Mouse (Mus musculus) neural tube, embryonic 12.5 days (tissue): ENCODE measurements at regions not wholly inside any gene's neighbourhood (a gene's known extent, or its start where the extent isn't known, plus 50 kb on each side); places are given as distances from the start of the nearest gene placed in this dataset.

Experiments
- ATAC-seq: fragments of 200-750 bp; cut with Nextera tagmentation; 2 replicates; pipeline ENCODE4 v1.8.0; 2017; ENCODE audit warnings: low read depth, mild to moderate bottlenecking, moderate TSS enrichment, moderate library complexity; ENCODE audit not compliant: low FRiP score
- H3K27ac ChIP-seq: fragments of 300-500 bp; sonication (generic); 2 replicates; pipeline ENCODE4 v1.5.1; 2016
- H3K27me3 ChIP-seq: fragments of 300-500 bp; sonication (generic); replicated peaks from 2 replicates; pipeline ENCODE4 v1.6.1; 2016; ENCODE audit warnings: mild to moderate bottlenecking
- H3K36me3 ChIP-seq: fragments of 300-500 bp; sonication (generic); 2 replicates; pipeline ENCODE4 v1.6.1; 2016; ENCODE audit warnings: mild to moderate bottlenecking
- H3K4me1 ChIP-seq: fragments of 300-500 bp; sonication (generic); 2 replicates; pipeline ENCODE4 v1.6.1; 2016
- H3K4me2 ChIP-seq: fragments of 300-500 bp; sonication (generic); replicated peaks from 2 replicates; pipeline ENCODE4 v1.6.1; 2016; ENCODE audit warnings: mild to moderate bottlenecking
- H3K4me3 ChIP-seq: fragments of 300-500 bp; sonication (generic); 2 replicates; pipeline ENCODE4 v1.5.1; 2016
- H3K9ac ChIP-seq: fragments of 300-500 bp; sonication (generic); 2 replicates; pipeline ENCODE4 v1.6.1; 2016; ENCODE audit warnings: mild to moderate bottlenecking
- H3K9me3 ChIP-seq: fragments of 300-500 bp; sonication (generic); 2 replicates; pipeline ENCODE4 v1.6.1; 2016; ENCODE audit warnings: mild to moderate bottlenecking
- WGBS: fragments of 180-500 bp; shearing (Covaris S2); methylation state at CpG from one replicate; pipeline ENCODE4 v1.1.7; 2016; 5-methylcytosine and 5-hydroxymethylcytosine counted together

GRCm38 (mm10) chr15:7039119-7039518, 51.3 kb upstream of the Lifr start:
- no peak for ATAC-seq
- WGBS, result 92% methylated on average over 5 of the region's 5 CpGs
- Histone ChIP-seq H3K4me3 (no peak overlapping the region), H3K36me3 (no peaks in the 10 kb centered on the region), H3K27me3 (no peaks in the 10 kb centered on the region), H3K4me1 (no peaks in the 10 kb centered on the region), H3K4me2 (no peak overlapping the region), H3K9ac (no peak overlapping the region), H3K27ac (no peak overlapping the region), H3K9me3 (no peaks in the 10 kb centered on the region)

- Histone ChIP-seq H3K27ac (no peak overlapping the region), H3K4me2 (no peak overlapping the region), H3K9ac (no peak overlapping the region), H3K9me3 (no peaks in the 10 kb centered on the region), H3K36me3 (no peaks in the 10 kb centered on the region), H3K27me3 (no peaks in the 10 kb centered on the region), H3K4me1 (no peaks in the 10 kb centered on the region), H3K4me3 (no peak overlapping the region)
- no peak for ATAC-seq
- 60% methylated on average over 4 of the region's 4 CpGs for WGBS
Measured at GRCm38 (mm10) chr15:7039825-7040224, 50.6 kb upstream of the Lifr start.
